Comparison of ENCODE assay signal across 11 mouse cellular contexts in the genomic region with DNA sequence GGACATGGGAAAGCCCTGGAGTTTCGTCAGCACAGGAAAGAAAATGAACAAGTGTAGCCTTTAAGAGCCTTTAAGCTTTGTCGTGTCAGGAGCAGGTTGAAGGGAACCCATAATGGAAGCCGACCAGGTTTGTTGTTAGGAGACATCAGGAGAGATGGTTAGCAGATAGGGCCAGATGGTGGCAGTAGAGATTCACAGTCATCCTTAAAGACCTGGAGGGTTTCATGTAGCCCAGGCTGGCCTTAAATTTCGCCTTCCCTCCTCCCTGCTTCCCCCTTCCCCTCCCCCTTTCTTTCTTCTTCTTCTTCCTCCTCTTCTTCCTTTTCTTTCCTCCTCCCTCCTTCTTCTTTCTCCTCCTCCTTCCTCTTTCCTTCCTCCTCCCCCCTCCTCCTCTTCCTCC. TPM values are rescaled to one million over a fixed set of nuclear protein-coding genes. Genes with fewer than 3 reads are reported as not detected.
DNase-seq lines count a peak whose midpoint lies in the region; ATAC-seq and TF ChIP-seq lines count a peak whose summit lies in the region.
"Had no signal": no experiment of that assay in that cellular context is flagged by ENCODE, and none has a peak within 500 bp of the region (broad histone marks: within the 10 kb centered on the region; RNA-seq: fewer than 3 reads in every experiment).

No protein-coding gene starts in this region.

- WGBS in cerebellum, adult 2 months = 39% methylated on average over 4 of the region's 4 CpGs
- 48% methylated on average over 4 of the region's 4 CpGs for WGBS in stomach, postnatal 0 days

- peak; percentile 61 for TF ChIP-seq CTCF in cerebellum, adult 2 months (IDR thresholded peaks at IDR 0.05; ENCODE audit: borderline replicate concordance, insufficient read depth, low read depth, low read length)
- TF ChIP-seq CTCF in layer of hippocampus, adult 2 months (conservative IDR thresholded peaks at IDR 0.05) = peak; percentile 78
- peak; percentile 63 for TF ChIP-seq CTCF in stomach, postnatal 0 days (IDR thresholded peaks at IDR 0.05; ENCODE audit: low read depth)

- H3K36me3 ChIP-seq in stomach, postnatal 0 days (ENCODE audit: control insufficient read depth, insufficient read depth, low read length) = peaks cover 4% of the 10 kb centered on the region; the same call in 1 of the 2 replicates
- H3K36me3 ChIP-seq: heart, embryonic 15.5 days had no signal

- H3K9me3 ChIP-seq in stomach, postnatal 0 days (ENCODE audit: control insufficient read depth, low read length) = no peaks in the 10 kb centered on the region
- H3K9me3 ChIP-seq: heart, embryonic 15.5 days; neural tube, embryonic 12.5 days had no signal

- no peak for TF ChIP-seq EP300 in stomach, postnatal 0 days (optimal IDR thresholded peaks at IDR 0.05)

- no peak overlapping the region for H3K4me2 ChIP-seq in stomach, postnatal 0 days (replicated peaks; ENCODE audit: low read depth)
- H3K4me2 ChIP-seq: heart, embryonic 15.5 days; neural tube, embryonic 12.5 days had no signal

- no peak for TF ChIP-seq POLR2A in cerebellum, adult 2 months (IDR thresholded peaks at IDR 0.05; ENCODE audit: borderline replicate concordance, insufficient read depth, low read length)

- H3K9ac ChIP-seq in stomach, postnatal 0 days (ENCODE audit: low read length) = no peak overlapping the region
- H3K9ac ChIP-seq: heart, embryonic 15.5 days; neural tube, embryonic 12.5 days had no signal

- no peak overlapping the region for H3K4me3 ChIP-seq in cerebellum, adult 2 months (replicated peaks; ENCODE audit: insufficient read depth, low read depth, low read length)
- no peak overlapping the region for H3K4me3 ChIP-seq in layer of hippocampus, adult 2 months
- H3K4me3 ChIP-seq in stomach, postnatal 0 days (ENCODE audit: low read depth, low read length) = no peak overlapping the region
- H3K4me3 ChIP-seq: heart, embryonic 15.5 days; neural tube, embryonic 12.5 days had no signal

- no peak for ATAC-seq in stomach, postnatal 0 days (ENCODE audit: low FRiP score, low TSS enrichment)

- H3K27me3 ChIP-seq in cerebellum, adult 2 months (ENCODE audit: control insufficient read depth, insufficient read depth, low read length) = no peaks in the 10 kb centered on the region
- no peaks in the 10 kb centered on the region for H3K27me3 ChIP-seq in stomach, postnatal 0 days (ENCODE audit: control insufficient read depth, insufficient read depth, low read length)
- H3K27me3 ChIP-seq: heart, embryonic 15.5 days; neural tube, embryonic 12.5 days had no signal

- H3K4me1 ChIP-seq in cerebellum, adult 2 months (ENCODE audit: control insufficient read depth, insufficient read depth, low read length) = peaks cover 3% of the 10 kb centered on the region
- no peaks in the 10 kb centered on the region for H3K4me1 ChIP-seq in stomach, postnatal 0 days (replicated peaks; ENCODE audit: control insufficient read depth, insufficient read depth)

- peak; percentile 41 to 44 for DNase-seq in cerebellum, adult 2 months
- no peak for DNase-seq in cerebellum, postnatal 4 days (ENCODE audit: low spot score in 2 of 2)
- DNase-seq in layer of hippocampus, adult 2 months (ENCODE audit: low spot score in 2 of 2) = peak; percentile 43 to 55
- DNase-seq in layer of hippocampus, adult 9-11 months = no peak
- peak; percentile 18 for DNase-seq in thymus, postnatal 0 days (ENCODE audit: low spot score)
- no peak for DNase-seq in thymus, adult 18-20 months
- DNase-seq in stomach, postnatal 0 days (ENCODE audit: low spot score) = no peak
- DNase-seq in kidney, adult 8-10 months = no peak
- DNase-seq: kidney, adult 18-20 months had no signal

- no peak overlapping the region for H3K27ac ChIP-seq in cerebellum, adult 2 months (ENCODE audit: insufficient read depth, low read length)
- H3K27ac ChIP-seq in layer of hippocampus, adult 2 months = no peak overlapping the region
- H3K27ac ChIP-seq in stomach, postnatal 0 days (replicated peaks) = no peak overlapping the region
- H3K27ac ChIP-seq: heart, embryonic 15.5 days; neural tube, embryonic 12.5 days had no signal

RNA-seq across cellular contexts. Expression of gene Enoph1, which starts 34.8 kb away (rescaled TPM):
- 64.7 and 74.6 TPM in 2 replicates for polyA plus RNA-seq in cerebellum, adult 2 months (2012; rRNA removed)
- 10 to 100 TPM; 50.8 to 51.9 TPM for total RNA-seq in layer of hippocampus, adult 2 months (2021)
- polyA plus RNA-seq in thymus, postnatal 0 days (2015; fragmentation: Nextera tagmentation; extraction: Ambion mirVana) = 33.9 and 35.1 TPM in 2 replicates
- polyA plus RNA-seq in stomach, postnatal 0 days (2015; fragmentation: Nextera tagmentation; extraction: Ambion mirVana) = 23.4 and 23.5 TPM in 2 replicates

RNA-seq across cellular contexts. Expression of gene Hnrnpdl, which starts 35.1 kb away (rescaled TPM):
- polyA plus RNA-seq in cerebellum, adult 2 months (2012; rRNA removed) = 257 and 262 TPM in 2 replicates
- total RNA-seq in layer of hippocampus, adult 2 months (2021) = 100 to 1,000 TPM; 203 to 216 TPM
- polyA plus RNA-seq in thymus, postnatal 0 days (2015; fragmentation: Nextera tagmentation; extraction: Ambion mirVana) = 101 and 125 TPM in 2 replicates
- polyA plus RNA-seq in stomach, postnatal 0 days (2015; fragmentation: Nextera tagmentation; extraction: Ambion mirVana) = 58.8 and 58.9 TPM in 2 replicates

Comparison
In these comparisons a context has a peak if more than half of its experiments do, and no peak if none do; other contexts are left out.
1. DNase-seq: peak in cerebellum, adult 2 months (2 of 2), layer of hippocampus, adult 2 months (2 of 2) and thymus, postnatal 0 days (single experiment); none in cerebellum, postnatal 4 days (0 of 2), layer of hippocampus, adult 9-11 months (single experiment), thymus, adult 18-20 months (0 of 2), stomach, postnatal 0 days (single experiment) and kidney, adult 8-10 months (0 of 2).
2. Peak in every context shown above with its lines, with median percentiles within 50 percentile points of each other: CTCF ChIP-seq.